Mouse (Mus musculus) fibroblast of lung, adult 2 months (primary cell): ENCODE measurements around the gene Olfr56.

ENCODE experiments used
- DNase-seq: peaks from one replicate; pipeline ENCODE4 v3.0.0-alpha.2; 2011; ENCODE audit warnings: low read depth

Olfr56 gene

DNA sequence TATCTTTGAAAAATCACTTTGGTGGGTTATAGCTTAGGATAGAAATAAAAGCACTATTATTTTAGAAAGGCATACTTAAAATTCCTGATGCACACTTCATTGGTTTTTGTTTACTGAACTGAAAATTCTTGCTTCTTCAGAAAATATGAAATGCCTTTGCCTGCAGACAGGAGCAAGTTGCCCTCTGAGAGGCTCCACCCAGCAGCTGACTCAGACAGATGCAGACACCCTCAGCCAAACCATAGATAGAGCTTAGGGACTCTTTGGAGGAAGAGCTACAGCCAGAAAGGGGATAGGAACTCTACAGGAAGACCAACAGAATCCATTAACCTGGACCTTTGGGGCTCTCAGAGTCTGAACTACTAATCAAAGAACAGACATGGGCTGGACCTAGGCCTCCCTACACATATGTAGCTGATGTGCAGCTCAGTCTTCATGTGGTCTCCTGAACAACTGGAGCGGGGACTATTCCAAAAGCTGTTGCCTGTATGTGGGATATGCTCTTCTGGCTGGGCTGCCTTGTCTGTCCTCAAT, 113.4 kb downstream of the Olfr56 start:
- no peak for DNase-seq

DNA sequence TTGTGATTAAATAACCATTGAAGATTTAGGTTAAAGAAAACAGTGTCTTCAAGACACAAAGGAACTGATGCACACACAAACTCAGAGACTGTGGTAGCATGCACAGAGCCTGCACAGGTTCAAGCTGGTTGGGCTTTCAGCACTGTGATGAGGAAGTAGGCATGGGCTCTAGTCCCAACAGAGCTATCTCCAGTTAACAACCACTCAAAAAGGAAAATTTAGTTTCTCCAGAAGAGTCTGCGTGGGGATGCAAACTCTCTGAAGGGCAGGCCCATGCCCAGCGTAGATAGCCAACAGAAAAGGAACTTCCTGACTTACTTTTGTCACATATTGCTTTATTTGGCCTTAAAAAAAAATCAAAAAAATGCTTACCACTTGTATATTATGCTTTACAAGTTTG, 114.1 kb downstream of the Olfr56 start:
- DNase-seq: no peak

DNA sequence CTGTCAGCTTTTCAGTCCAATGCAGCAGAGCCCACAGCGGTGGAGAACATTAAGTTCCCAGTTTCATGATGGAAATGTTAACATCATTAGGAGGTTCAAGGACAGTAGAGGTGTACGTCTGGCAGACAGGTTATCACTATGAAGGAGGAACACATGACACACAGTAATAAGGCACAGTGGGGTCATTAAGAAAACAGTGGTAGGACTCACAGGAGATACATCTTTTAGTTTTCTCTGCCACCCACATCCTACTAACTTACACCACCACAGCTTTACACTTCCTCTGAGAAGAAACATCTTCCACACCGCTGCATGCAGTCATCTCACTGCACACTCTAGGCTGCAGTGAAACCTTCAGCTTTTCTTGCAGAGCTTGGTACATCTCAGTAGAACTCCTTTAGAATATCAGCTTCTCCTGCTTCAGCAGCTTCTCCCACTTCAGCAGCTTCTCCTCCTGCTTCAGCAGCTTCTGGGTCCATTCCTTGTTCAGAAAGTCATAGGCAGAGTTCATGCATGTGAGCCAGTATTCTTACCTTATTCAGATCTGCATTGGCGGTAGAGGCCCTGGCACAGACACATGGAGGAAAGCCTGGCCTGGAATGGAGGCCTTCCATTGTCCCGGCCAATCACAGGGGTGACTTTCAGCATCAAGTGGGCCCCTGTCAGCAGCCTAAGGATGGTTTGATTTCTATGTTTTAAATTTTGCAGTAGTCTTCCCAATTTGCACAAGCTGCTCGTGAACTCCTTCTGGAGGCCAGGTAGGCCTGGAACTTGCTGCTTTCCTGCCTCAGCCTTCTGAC, 115.4 kb downstream of the Olfr56 start:
- no peak for DNase-seq

DNA sequence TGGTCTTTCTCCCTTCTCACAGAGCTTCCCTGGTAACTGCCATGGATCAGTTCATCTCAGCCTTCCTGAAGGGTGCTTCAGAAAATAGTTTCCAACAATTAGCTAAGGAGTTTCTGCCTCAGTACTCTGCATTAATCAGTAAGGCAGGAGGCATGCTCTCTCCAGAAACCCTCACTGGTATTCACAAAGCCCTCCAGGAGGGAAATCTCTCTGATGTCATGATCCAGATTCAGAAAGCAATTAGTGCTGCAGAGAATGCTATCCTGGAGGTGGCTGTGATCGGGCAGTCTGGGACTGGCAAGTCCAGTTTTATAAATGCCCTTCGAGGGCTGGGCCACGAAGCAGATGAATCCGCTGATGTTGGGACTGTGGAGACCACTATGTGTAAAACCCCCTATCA, 116.7 kb downstream of the Olfr56 start:
- DNase-seq: no peak

- no peak for DNase-seq
These were observed 121.7 kb downstream of the Olfr56 start for GRCm38 (mm10) chr11:49100409-49100808.

GRCm38 (mm10) chr11:49101500-49101899, 122.8 kb downstream of the Olfr56 start:
- DNase-seq: no peak

- DNase-seq: no peak
These were observed 124.5 kb downstream of the Olfr56 start for GRCm38 (mm10) chr11:49103047-49103693.

GRCm38 (mm10) chr11:49105752-49106151, 127.1 kb downstream of the Olfr56 start:
- DNase-seq: no peak

GRCm38 (mm10) chr11:49107650-49108537, 129.2 kb downstream of the Olfr56 start:
- DNase-seq: no peak

GRCm38 (mm10) chr11:49108833-49109232, 130.1 kb downstream of the Olfr56 start:
- DNase-seq: no peak

DNA sequence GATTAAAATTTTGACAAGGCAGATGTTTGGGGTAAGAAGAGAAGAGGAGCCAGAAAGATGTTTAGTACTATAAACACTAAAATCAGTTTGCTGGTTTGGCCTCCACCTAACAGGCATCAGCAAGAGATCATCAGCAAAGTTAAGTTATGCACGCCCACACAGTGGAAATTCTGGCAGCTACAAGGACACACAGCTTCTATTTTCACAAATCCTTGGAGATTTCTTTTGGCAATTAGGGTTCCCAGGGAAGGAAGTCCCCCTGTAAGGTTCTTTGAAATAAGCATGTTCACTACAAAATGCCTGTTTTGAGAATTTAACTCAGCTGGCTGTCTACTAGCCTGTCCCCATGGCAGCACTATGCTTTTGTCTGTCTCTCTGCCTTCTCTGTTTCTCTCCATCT, 132.3 kb downstream of the Olfr56 start:
- no peak for DNase-seq

GRCm38 (mm10) chr11:49112624-49113219, 134.0 kb downstream of the Olfr56 start:
- DNase-seq: no peak

GRCm38 (mm10) chr11:49114158-49114557, 135.5 kb downstream of the Olfr56 start:
- DNase-seq: no peak

DNA sequence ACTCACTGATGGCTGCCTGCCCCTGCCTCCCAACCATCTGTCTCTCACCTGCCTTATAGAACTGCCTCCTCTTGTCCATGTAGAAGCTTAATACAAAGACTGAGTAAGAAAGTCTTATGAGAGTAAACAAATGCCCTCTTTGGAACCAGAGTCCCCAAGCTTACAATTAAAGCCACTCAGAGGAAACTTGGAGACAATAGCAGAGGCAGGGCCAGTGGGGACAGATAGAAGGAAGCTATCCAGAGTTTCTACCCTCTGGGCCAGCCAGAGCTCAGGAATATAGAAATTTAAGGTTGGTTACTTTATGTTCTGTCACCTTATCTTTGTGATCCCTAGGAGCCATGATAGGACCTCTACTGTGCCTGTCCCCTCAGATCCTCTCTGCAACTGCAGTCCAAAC, 136.1 kb downstream of the Olfr56 start, which contains the start of gene Olfr1396:
TSS of gene Olfr1396 (minus strand) at position 101 of the 400 bp plus-strand sequence.
- DNase-seq: no peak

DNA sequence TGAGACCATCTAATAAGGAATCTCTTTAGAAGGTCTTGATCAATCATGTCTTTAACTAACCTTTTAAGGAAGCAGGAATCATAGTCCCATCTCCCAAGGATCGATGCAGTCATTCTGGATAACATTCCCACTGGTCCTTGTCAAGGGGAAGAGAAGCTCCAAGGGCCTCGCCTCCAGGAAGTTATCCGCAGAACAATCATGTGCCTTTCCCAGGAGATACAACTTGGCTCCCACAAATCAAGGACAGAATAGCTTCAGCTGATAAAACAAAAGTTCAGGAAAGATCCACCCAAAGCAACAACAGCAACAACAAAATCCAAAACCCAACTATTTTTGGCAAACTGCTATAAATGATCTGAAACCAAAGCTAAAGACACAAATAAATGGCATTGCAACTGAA, 140.9 kb downstream of the Olfr56 start:
- DNase-seq: no peak

DNA sequence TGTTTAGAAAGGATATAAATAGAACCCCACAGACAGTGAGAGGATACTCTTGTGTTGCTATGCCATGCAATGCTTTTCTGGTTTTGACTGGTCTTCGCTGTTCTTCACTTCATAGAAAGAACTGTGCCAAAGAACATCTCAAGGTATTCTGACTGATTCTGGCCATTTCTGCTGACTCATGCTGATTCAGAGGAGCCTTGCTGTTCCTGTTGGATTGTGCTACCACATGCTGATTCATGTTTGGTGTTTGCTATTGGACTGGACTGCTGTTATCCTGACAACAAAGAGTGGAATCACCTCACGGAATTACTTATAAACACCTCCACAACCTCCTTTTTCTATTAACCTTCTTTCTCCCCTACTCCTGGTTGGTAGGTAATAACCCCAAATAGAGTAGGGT, 145.5 kb downstream of the Olfr56 start:
- DNase-seq: no peak

DNA sequence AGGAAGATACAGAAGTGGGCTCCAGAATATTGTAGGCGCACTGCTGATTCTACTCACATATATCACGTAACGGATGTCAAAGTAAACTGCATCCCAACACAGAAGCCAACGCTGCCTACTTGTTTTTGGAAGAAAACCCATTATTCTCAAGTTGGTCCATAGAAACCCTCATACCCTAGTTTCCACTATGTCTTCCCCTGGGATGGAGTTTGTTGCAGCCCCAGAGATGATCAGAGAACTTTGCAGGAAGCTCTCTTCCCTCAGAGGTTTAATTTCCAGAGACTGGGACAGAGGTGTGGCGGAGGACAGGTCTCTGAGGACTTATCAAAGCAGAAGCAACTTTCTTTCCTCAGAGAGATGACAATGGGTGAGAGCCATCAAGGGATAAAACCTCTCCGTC, 163.3 kb downstream of the Olfr56 start, which contains the start of gene Olfr1395:
TSS of gene Olfr1395 (plus strand) at position 301 of the 400 bp plus-strand sequence.
- no peak for DNase-seq

GRCm38 (mm10) chr11:49154077-49154476, 175.4 kb downstream of the Olfr56 start, which contains the start of gene Olfr1394:
Olfr1394 (plus strand) TSS chr11:49154377.
- no peak for DNase-seq

GRCm38 (mm10) chr11:49156821-49157814, 178.4 kb downstream of the Olfr56 start:
- DNase-seq: no peak

- DNase-seq: no peak
These were observed 190.3 kb downstream of the Olfr56 start for GRCm38 (mm10) chr11:49168839-49169611.
